Mouse (Mus musculus) MEL (cell line): ENCODE results near the gene Klrb1f.

ENCODE experiments used
- CTCF ChIP-seq, 3 experiments: IDR thresholded peaks in 2 of 3; conservative IDR thresholded peaks in 1 of 3; 2 replicates each; pipeline ENCODE4 v1.5.1; 2011 to 2012; ENCODE audit warnings: low read length in 3 of 3, low read depth in 2 of 3, mild to moderate bottlenecking in 2 of 3, improper control_type of control experiment in 1 of 3, inconsistent platforms in 1 of 3, mixed read lengths in 1 of 3, moderate library complexity in 1 of 3; ENCODE audit not compliant: control insufficient read depth in 1 of 3, insufficient read depth in 1 of 3, poor library complexity in 1 of 3, severe bottlenecking in 1 of 3
- SIN3A ChIP-seq: IDR thresholded peaks from 2 replicates; pipeline ENCODE4 v1.6.1; 2012; ENCODE audit warnings: low read length, improper control_type of control experiment, inconsistent platforms

DNA sequence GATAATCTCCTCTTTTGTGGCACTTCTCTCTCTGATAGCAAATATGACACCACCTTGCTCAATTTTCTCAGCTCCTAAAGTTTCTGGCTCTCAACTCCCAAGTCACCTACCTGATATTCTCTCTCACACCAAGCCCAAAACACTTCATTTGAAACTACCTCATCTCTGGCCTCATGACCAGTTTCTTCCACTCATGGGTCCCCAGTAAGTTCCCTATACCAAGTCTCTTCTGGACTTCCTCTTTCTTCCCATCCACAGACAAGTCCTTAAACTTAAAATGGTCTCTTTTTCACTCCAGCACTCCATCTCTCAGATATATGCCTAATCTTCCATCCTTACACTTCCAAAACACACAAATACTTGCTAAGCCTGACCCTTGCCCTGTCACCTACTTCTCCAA, 12.3 kb downstream of the Klrb1f start:
- TF ChIP-seq SIN3A: no peak
- no peak for TF ChIP-seq CTCF (IDR thresholded peaks at IDR 0.05 in 2 of 3, conservative IDR thresholded peaks at IDR 0.05 in 1 of 3; ENCODE audit: control insufficient read depth in 1 of 3, insufficient read depth in 1 of 3, low read depth in 2 of 3, low read length in 3 of 3, poor library complexity in 1 of 3, severe bottlenecking in 1 of 3)
